Mouse (Mus musculus) E14TG2a.4 (cell line): ENCODE results near the gene Rbm47.

Experiments used
- CTCF ChIP-seq: conservative IDR thresholded peaks from 2 replicates; pipeline ENCODE4 v1.5.1; 2014; ENCODE audit warnings: low read length
- POU5F1 ChIP-seq: IDR thresholded peaks from 2 replicates; pipeline ENCODE4 v1.6.1; 2014; ENCODE audit warnings: low read length, borderline replicate concordance

DNA sequence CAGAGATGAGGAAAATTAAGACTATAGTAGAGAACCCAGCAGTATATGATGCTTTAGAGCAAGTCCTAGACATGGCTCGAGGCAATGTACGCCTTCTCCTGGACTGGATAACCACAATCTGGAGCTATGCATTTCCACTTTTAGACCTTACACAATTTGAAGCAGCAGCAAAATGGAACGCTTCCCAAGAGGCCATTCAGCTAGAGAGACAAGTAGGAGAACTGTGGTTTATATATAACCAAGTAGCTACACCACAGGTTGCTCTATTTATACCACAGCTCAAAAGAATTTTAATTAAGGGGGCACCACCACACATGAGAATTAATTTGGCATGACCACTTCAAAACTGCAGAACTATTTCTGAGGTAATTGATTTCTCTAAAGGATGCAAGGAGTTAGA lies 9.2 kb upstream of the Rbm47 start:
- TF ChIP-seq CTCF (no peak), POU5F1 (no peak)
